ENCODE assay signal across 17 mouse cellular contexts in genomic region chr3:87959371-87959770, GRCm38 (mm10). TPM values are rescaled to one million over a fixed set of nuclear protein-coding genes. Genes with fewer than 3 reads are reported as not detected.
A peak's percentile ranks its signal among the peaks of the same experiment; 100 is the strongest.
DNase-seq lines count a peak whose midpoint lies in the region; ATAC-seq and TF ChIP-seq lines count a peak whose summit lies in the region.
"Had no signal": no experiment of that assay in that cellular context is flagged by ENCODE, and none has a peak within 500 bp of the region (broad histone marks: within the 10 kb centered on the region; RNA-seq: fewer than 3 reads in every experiment).

No protein-coding gene starts in this region.

- DNase-seq in hindbrain, embryonic 11.5 days (ENCODE audit: low spot score) = no peak
- peak; percentile 46 for DNase-seq in neural tube, embryonic 10.5 days (ENCODE audit: extremely low spot score, low spot score)
- no peak for DNase-seq in limb, embryonic 14.5 days (ENCODE audit: low spot score)
- DNase-seq in adipocyte (ENCODE audit: low spot score) = no peak
- no peak for DNase-seq in spleen, postnatal 10 days (ENCODE audit: low spot score in 2 of 2)
- DNase-seq: adrenal gland, adult 8-10 months; cerebellum, postnatal 36 days; gastrocnemius, postnatal 14 days; kidney, adult 18-20 months; liver; right cerebral cortex, adult 18-20 months; thymus, postnatal 25 days had no signal

- ATAC-seq in hindbrain, embryonic 11.5 days (ENCODE audit: low FRiP score) = no peak
- no peak for ATAC-seq in hindbrain, embryonic 16.5 days
- ATAC-seq in neural tube, embryonic 15.5 days (ENCODE audit: low FRiP score) = no peak
- ATAC-seq in limb, embryonic 14.5 days (ENCODE audit: low FRiP score, low read depth) = no peak
- ATAC-seq: CD4-positive, CD25-positive, alpha-beta regulatory T cell, adult 4 months; lung, postnatal 0 days had no signal

- H3K4me1 ChIP-seq in hindbrain, embryonic 11.5 days (replicated peaks; ENCODE audit: control insufficient read depth, insufficient read depth, low read length) = peaks cover 16% of the 10 kb centered on the region
- H3K4me1 ChIP-seq in hindbrain, embryonic 16.5 days (ENCODE audit: control insufficient read depth, insufficient read depth, low read depth, low read length) = no peaks in the 10 kb centered on the region; the same call in 1 of the 2 replicates
- H3K4me1 ChIP-seq in neural tube, embryonic 15.5 days = peaks cover 13% of the 10 kb centered on the region
- peaks cover 29% of the 10 kb centered on the region for H3K4me1 ChIP-seq in limb, embryonic 14.5 days (ENCODE audit: control insufficient read depth, insufficient read depth, low read length)

- H3K27me3 ChIP-seq in hindbrain, embryonic 11.5 days (ENCODE audit: control insufficient read depth, insufficient read depth, low read length) = no peaks in the 10 kb centered on the region
- no peaks in the 10 kb centered on the region for H3K27me3 ChIP-seq in hindbrain, embryonic 16.5 days (replicated peaks; ENCODE audit: control insufficient read depth, insufficient read depth, low read length)
- H3K27me3 ChIP-seq in neural tube, embryonic 15.5 days (replicated peaks) = no peaks in the 10 kb centered on the region
- no peaks in the 10 kb centered on the region for H3K27me3 ChIP-seq in limb, embryonic 14.5 days (ENCODE audit: control insufficient read depth, insufficient read depth, low read length)

- no peak overlapping the region for H3K4me2 ChIP-seq in hindbrain, embryonic 11.5 days (replicated peaks; ENCODE audit: low read depth, low read length)
- no peak overlapping the region for H3K4me2 ChIP-seq in hindbrain, embryonic 16.5 days (ENCODE audit: low read length)
- no peak overlapping the region for H3K4me2 ChIP-seq in neural tube, embryonic 15.5 days
- H3K4me2 ChIP-seq in limb, embryonic 14.5 days (replicated peaks; ENCODE audit: low read depth, low read length, severe bottlenecking) = no peak overlapping the region

- H3K4me3 ChIP-seq in hindbrain, embryonic 11.5 days (ENCODE audit: low read depth, low read length) = no peak overlapping the region
- no peak overlapping the region for H3K4me3 ChIP-seq in hindbrain, embryonic 16.5 days (ENCODE audit: low read length)
- no peak overlapping the region for H3K4me3 ChIP-seq in neural tube, embryonic 15.5 days (replicated peaks)
- H3K4me3 ChIP-seq in limb, embryonic 14.5 days (replicated peaks; ENCODE audit: low read length) = no peak overlapping the region

- WGBS in hindbrain, embryonic 11.5 days = 31% methylated on average over 7 of the region's 7 CpGs
- 43% methylated on average over 7 of the region's 7 CpGs for WGBS in hindbrain, embryonic 16.5 days
- 44% methylated on average over 7 of the region's 7 CpGs for WGBS in neural tube, embryonic 15.5 days
- 65% methylated on average over 7 of the region's 7 CpGs for WGBS in limb, embryonic 14.5 days

- no peaks in the 10 kb centered on the region for H3K9me3 ChIP-seq in hindbrain, embryonic 11.5 days (ENCODE audit: control insufficient read depth, low read length)
- H3K9me3 ChIP-seq in hindbrain, embryonic 16.5 days (ENCODE audit: control insufficient read depth, low read length) = no peaks in the 10 kb centered on the region
- no peaks in the 10 kb centered on the region for H3K9me3 ChIP-seq in neural tube, embryonic 15.5 days (replicated peaks)
- no peaks in the 10 kb centered on the region for H3K9me3 ChIP-seq in limb, embryonic 14.5 days (ENCODE audit: control insufficient read depth, low read length)
- H3K9me3 ChIP-seq: heart, embryonic 15.5 days had no signal

- H3K9ac ChIP-seq in hindbrain, embryonic 11.5 days (ENCODE audit: low read depth, low read length) = no peak overlapping the region
- no peak overlapping the region for H3K9ac ChIP-seq in hindbrain, embryonic 16.5 days (ENCODE audit: low read depth, low read length)
- no peak overlapping the region for H3K9ac ChIP-seq in neural tube, embryonic 15.5 days (replicated peaks)
- H3K9ac ChIP-seq in limb, embryonic 14.5 days (ENCODE audit: low read depth, low read length, severe bottlenecking) = no peak overlapping the region

- no peak for TF ChIP-seq POLR2A in limb, embryonic 14.5 days (IDR thresholded peaks at IDR 0.05; ENCODE audit: borderline replicate concordance, extremely low read depth, insufficient read depth, insufficient read length)

- H3K27ac ChIP-seq in hindbrain, embryonic 11.5 days (ENCODE audit: low read depth, low read length) = peak overlapping the region; percentile 97; the same call in 1 of the 2 replicates
- H3K27ac ChIP-seq in hindbrain, embryonic 16.5 days (ENCODE audit: low read depth, low read length) = no peak overlapping the region
- no peak overlapping the region for H3K27ac ChIP-seq in neural tube, embryonic 15.5 days (replicated peaks)
- peak overlapping the region; percentile 92 for H3K27ac ChIP-seq in limb, embryonic 14.5 days (replicated peaks; ENCODE audit: low read depth, low read length)

- no peaks in the 10 kb centered on the region for H3K36me3 ChIP-seq in hindbrain, embryonic 11.5 days (ENCODE audit: control insufficient read depth, insufficient read depth, low read length)
- H3K36me3 ChIP-seq in hindbrain, embryonic 16.5 days (ENCODE audit: control insufficient read depth, insufficient read depth, low read length) = no peaks in the 10 kb centered on the region
- H3K36me3 ChIP-seq in neural tube, embryonic 15.5 days = no peaks in the 10 kb centered on the region
- H3K36me3 ChIP-seq in limb, embryonic 14.5 days (ENCODE audit: control insufficient read depth, insufficient read depth, low read length) = peaks cover 7% of the 10 kb centered on the region
- H3K36me3 ChIP-seq: heart, embryonic 15.5 days had no signal

RNA-seq across cellular contexts. Expression of gene Crabp2, which starts 10.9 kb away (rescaled TPM):
- 738 and 794 TPM in 2 replicates for polyA plus RNA-seq in hindbrain, embryonic 11.5 days (2014; fragmentation: Nextera tagmentation; extraction: Ambion mirVana)
- polyA plus RNA-seq in hindbrain, embryonic 16.5 days (2015; fragmentation: Nextera tagmentation; extraction: Ambion mirVana) = 49.1 and 52.4 TPM in 2 replicates
- polyA plus RNA-seq in neural tube, embryonic 15.5 days (2015; fragmentation: Nextera tagmentation; extraction: Ambion mirVana) = 81.1 and 86.0 TPM in 2 replicates
- 176 and 192 TPM in 2 replicates for polyA plus RNA-seq in limb, embryonic 14.5 days (2012; rRNA removed)
- polyA plus RNA-seq in limb, embryonic 14.5 days (2014; fragmentation: Nextera tagmentation; extraction: Ambion mirVana) = 267 and 331 TPM in 2 replicates
- polyA plus RNA-seq: CD4-positive, CD25-positive, alpha-beta regulatory T cell, adult 4 months had no signal

RNA-seq across cellular contexts. Expression of gene Nes, which starts 11.5 kb away (rescaled TPM):
- 71.6 and 87.9 TPM in 2 replicates for polyA plus RNA-seq in hindbrain, embryonic 11.5 days (2014; fragmentation: Nextera tagmentation; extraction: Ambion mirVana)
- polyA plus RNA-seq in hindbrain, embryonic 16.5 days (2015; fragmentation: Nextera tagmentation; extraction: Ambion mirVana) = 15.6 and 20.2 TPM in 2 replicates
- 22.5 and 22.8 TPM in 2 replicates for polyA plus RNA-seq in neural tube, embryonic 15.5 days (2015; fragmentation: Nextera tagmentation; extraction: Ambion mirVana)
- polyA plus RNA-seq in limb, embryonic 14.5 days (2012; rRNA removed) = 28.4 and 36.0 TPM in 2 replicates
- 24.5 and 28.7 TPM in 2 replicates for polyA plus RNA-seq in limb, embryonic 14.5 days (2014; fragmentation: Nextera tagmentation; extraction: Ambion mirVana)
- polyA plus RNA-seq: CD4-positive, CD25-positive, alpha-beta regulatory T cell, adult 4 months had no signal

RNA-seq across cellular contexts. Expression of gene Rrnad1, which starts 28.9 kb away (rescaled TPM):
- polyA plus RNA-seq in hindbrain, embryonic 11.5 days (2014; fragmentation: Nextera tagmentation; extraction: Ambion mirVana) = 13.7 and 17.9 TPM in 2 replicates
- 20.5 and 24.8 TPM in 2 replicates for polyA plus RNA-seq in hindbrain, embryonic 16.5 days (2015; fragmentation: Nextera tagmentation; extraction: Ambion mirVana)
- polyA plus RNA-seq in neural tube, embryonic 15.5 days (2015; fragmentation: Nextera tagmentation; extraction: Ambion mirVana) = 19.3 and 19.7 TPM in 2 replicates
- polyA plus RNA-seq in limb, embryonic 14.5 days (2012; rRNA removed) = 53.6 and 61.8 TPM in 2 replicates
- 15.6 and 18.7 TPM in 2 replicates for polyA plus RNA-seq in limb, embryonic 14.5 days (2014; fragmentation: Nextera tagmentation; extraction: Ambion mirVana)

RNA-seq across cellular contexts. Expression of gene Isg20l2, which starts 29.3 kb away (rescaled TPM):
- polyA plus RNA-seq in hindbrain, embryonic 11.5 days (2014; fragmentation: Nextera tagmentation; extraction: Ambion mirVana) = 42.5 and 55.2 TPM in 2 replicates
- 22.7 and 28.9 TPM in 2 replicates for polyA plus RNA-seq in hindbrain, embryonic 16.5 days (2015; fragmentation: Nextera tagmentation; extraction: Ambion mirVana)
- polyA plus RNA-seq in neural tube, embryonic 15.5 days (2015; fragmentation: Nextera tagmentation; extraction: Ambion mirVana) = 21.6 and 31.7 TPM in 2 replicates
- polyA plus RNA-seq in limb, embryonic 14.5 days (2012; rRNA removed) = 35.7 and 39.7 TPM in 2 replicates
- polyA plus RNA-seq in limb, embryonic 14.5 days (2014; fragmentation: Nextera tagmentation; extraction: Ambion mirVana) = 26.7 and 27.0 TPM in 2 replicates

RNA-seq across cellular contexts. Expression of gene Mrpl24, which starts 40.1 kb away (rescaled TPM):
- 78.4 and 83.6 TPM in 2 replicates for polyA plus RNA-seq in hindbrain, embryonic 11.5 days (2014; fragmentation: Nextera tagmentation; extraction: Ambion mirVana)
- 48.3 and 49.1 TPM in 2 replicates for polyA plus RNA-seq in hindbrain, embryonic 16.5 days (2015; fragmentation: Nextera tagmentation; extraction: Ambion mirVana)
- 51.0 and 59.5 TPM in 2 replicates for polyA plus RNA-seq in neural tube, embryonic 15.5 days (2015; fragmentation: Nextera tagmentation; extraction: Ambion mirVana)
- 88.6 and 124 TPM in 2 replicates for polyA plus RNA-seq in limb, embryonic 14.5 days (2012; rRNA removed)
- polyA plus RNA-seq in limb, embryonic 14.5 days (2014; fragmentation: Nextera tagmentation; extraction: Ambion mirVana) = 66.2 and 75.7 TPM in 2 replicates

Comparison
In these comparisons a context has a peak if more than half of its experiments do, and no peak if none do; other contexts are left out.
1. H3K27ac ChIP-seq: peak in hindbrain, embryonic 11.5 days (single experiment) and limb, embryonic 14.5 days (single experiment); none in hindbrain, embryonic 16.5 days (single experiment) and neural tube, embryonic 15.5 days (single experiment).